Mouse (Mus musculus): Measurements from ENCODE around the gene Fbxo46.
"Not testable (repeated sequence)": the region's sequence is repeated elsewhere in the genome, so short reads cannot be mapped to it uniquely, and the experiment has no call there.

Gene Fbxo46

GRCm38 (mm10) chr7:19136673-19137334 lies 17.1 kb downstream of the Fbxo46 start:
- no peak for DNase-seq

GRCm38 (mm10) chr7:19137380-19137779 lies 17.7 kb downstream of the Fbxo46 start:
- DNase-seq, result no peak

GRCm38 (mm10) chr7:19146793-19147192 lies 27.1 kb downstream of the Fbxo46 start:
- no peak for DNase-seq

- DNase-seq, result no peak
Observed at GRCm38 (mm10) chr7:19147497-19148045, 27.9 kb downstream of the Fbxo46 start.

GRCm38 (mm10) chr7:19148180-19148874 lies 28.7 kb downstream of the Fbxo46 start:
- DNase-seq, result no peak

- DNase-seq, result peak; percentile 98
Observed at GRCm38 (mm10) chr7:19148875-19149541, 29.3 kb downstream of the Fbxo46 start, which contains the start of gene Qpctl. TSS of gene Qpctl (minus strand) at chr7:19149291.

GRCm38 (mm10) chr7:19149626-19150025 lies 30.0 kb downstream of the Fbxo46 start, which contains the start of gene Snrpd2:
TSS of gene Snrpd2 (plus strand) at chr7:19149722.
- DNase-seq, result peak; percentile 93

- DNase-seq, result not testable (repeated sequence)
Observed at GRCm38 (mm10) chr7:19151121-19151520, 31.5 kb downstream of the Fbxo46 start.

- DNase-seq, result no peak
Observed at GRCm38 (mm10) chr7:19154796-19155195, 35.1 kb downstream of the Fbxo46 start.

GRCm38 (mm10) chr7:19155825-19156475 lies 36.3 kb downstream of the Fbxo46 start:
- no peak for DNase-seq

GRCm38 (mm10) chr7:19157160-19157800 lies 37.6 kb downstream of the Fbxo46 start:
- peak; percentile 90 for DNase-seq

GRCm38 (mm10) chr7:19158601-19159000 lies 38.9 kb downstream of the Fbxo46 start:
- no peak for DNase-seq

GRCm38 (mm10) chr7:19159411-19159810 lies 39.8 kb downstream of the Fbxo46 start:
- DNase-seq, result no peak

GRCm38 (mm10) chr7:19160115-19160514 lies 40.5 kb downstream of the Fbxo46 start:
- DNase-seq, result no peak

- no peak for DNase-seq
Observed at GRCm38 (mm10) chr7:19162928-19163327, 43.3 kb downstream of the Fbxo46 start.

GRCm38 (mm10) chr7:19163752-19164151 lies 44.1 kb downstream of the Fbxo46 start:
- DNase-seq, result no peak

- DNase-seq, result no peak
Observed at GRCm38 (mm10) chr7:19164189-19164588, 44.5 kb downstream of the Fbxo46 start.

GRCm38 (mm10) chr7:19164978-19165377 lies 45.3 kb downstream of the Fbxo46 start:
- DNase-seq, result no peak

GRCm38 (mm10) chr7:19165656-19166423 lies 46.2 kb downstream of the Fbxo46 start, which contains the start of gene Gipr:
TSS of gene Gipr (minus strand) at chr7:19166127.
- no peak for DNase-seq

- DNase-seq, result no peak
Observed at GRCm38 (mm10) chr7:19166990-19167389, 47.3 kb downstream of the Fbxo46 start.

- DNase-seq, result no peak
Observed at GRCm38 (mm10) chr7:19169506-19169905, 49.8 kb downstream of the Fbxo46 start.
